Mouse (Mus musculus): Measurements from ENCODE around the gene Ikbip. TPM values are rescaled to one million over a fixed set of nuclear protein-coding genes. Genes with fewer than 3 reads are reported as not detected.

Gene Ikbip
- total RNA-seq, 2 experiments from 2014 or later = 25.2 to 25.3 TPM

Other genes starting within 250 kb of the Ikbip start
- gene Apaf1, start 170 bp upstream of the Ikbip start, total RNA-seq (2021) = 10 to 100 TPM; 18.1 to 19.9 TPM
- gene Slc25a3, start 41.1 kb downstream of the Ikbip start, total RNA-seq (2021) = 1,000 to 10,000 TPM; 1,954 to 1,992 TPM
- 100 to 1,000 TPM; 186 to 192 TPM for gene Tmpo, start 98.4 kb downstream of the Ikbip start, total RNA-seq (2021)

Measured in heart, postnatal 4 days (tissue).